Mouse (Mus musculus) layer of hippocampus, postnatal 14 days (tissue): ENCODE results near the gene Colgalt1. TPM values are rescaled to one million over a fixed set of nuclear protein-coding genes. Genes with fewer than 3 reads are reported as not detected.

Source experiments
- DNase-seq, 2 experiments: peaks; one replicate each; pipeline ENCODE4 v3.0.0; 2021 to 2022; ENCODE audit warnings: low spot score in 2 of 2, mixed read lengths in 1 of 2
- long read RNA-seq, 2 experiments: library from polyadenylated mRNA; stranded (forward); transcript quantifications; one replicate each; pipeline ENCODE4 v2.0.0; 2021
- total RNA-seq, 2 experiments: library from RNA; stranded (reverse); gene quantifications; 2 replicates each; pipeline ENCODE4 v1.2.3; 2021

Colgalt1 gene
- 10 to 100 TPM; 58.4 to 62.9 TPM for total RNA-seq
- long read RNA-seq, experiment 1, transcript Colgalt1-201 (12 exons, 3,207 nt), result major isoform, 32 of 85 reads
- long read RNA-seq, experiment 1, partial matches to known transcripts, result 8 of 85 reads
- long read RNA-seq, experiment 1, other reads (novel, unspliced or antisense), result 45 of 85 reads
- long read RNA-seq, experiment 2, transcript Colgalt1-201 (12 exons, 3,207 nt), result major isoform, 44 of 106 reads
- long read RNA-seq, experiment 2, partial matches to known transcripts, result 13 of 106 reads
- long read RNA-seq, experiment 2, other reads (novel, unspliced or antisense), result 49 of 106 reads

DNA sequence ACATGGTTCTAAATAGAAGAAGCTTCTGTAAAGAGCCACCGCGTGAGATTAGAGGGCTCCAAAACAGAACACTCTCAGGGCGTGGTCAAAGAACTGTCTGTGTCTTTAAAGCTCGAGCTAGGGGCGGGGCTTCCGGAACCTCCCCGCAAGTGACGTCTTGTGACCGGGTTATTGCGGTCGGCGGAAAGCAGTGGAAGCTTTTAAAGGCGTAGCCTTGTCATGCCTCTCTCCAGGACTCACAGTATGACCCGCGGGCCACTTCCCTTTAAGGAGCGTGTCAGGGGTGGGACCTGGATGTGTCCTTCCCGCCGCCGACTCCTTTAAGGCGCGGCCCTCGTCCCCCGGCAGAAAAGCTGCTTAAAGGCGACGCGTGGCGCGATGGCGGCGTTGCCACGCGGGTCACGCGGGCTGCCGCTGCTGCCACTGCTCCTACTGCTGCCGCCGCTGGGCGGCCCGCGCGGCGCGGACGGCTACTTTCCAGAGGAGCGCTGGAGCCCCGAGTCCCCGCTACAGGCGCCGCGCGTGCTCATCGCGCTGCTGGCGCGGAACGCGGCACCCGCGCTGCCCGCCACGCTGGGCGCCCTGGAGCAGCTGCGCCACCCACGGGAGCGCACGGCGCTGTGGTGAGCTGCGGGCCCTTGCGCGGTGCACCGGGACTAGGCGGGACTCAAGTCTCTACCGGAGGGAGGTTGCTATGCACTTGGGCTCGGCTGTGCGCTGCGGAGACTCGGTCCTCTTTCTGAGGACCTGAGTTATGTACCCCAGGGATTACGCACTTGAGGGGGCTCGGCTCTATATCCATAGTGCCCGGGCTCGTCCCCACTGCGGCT, at the start of gene Colgalt1:
Gene Colgalt1 (plus strand): TSS at position 177 of the 830 bp plus-strand sequence.
- peak; percentile 95 to 98 for DNase-seq

- DNase-seq, result peak; percentile 55 to 58
Observed at GRCm38 (mm10) chr8:71561401-71561800, 49.4 kb upstream of the Colgalt1 start.

DNA sequence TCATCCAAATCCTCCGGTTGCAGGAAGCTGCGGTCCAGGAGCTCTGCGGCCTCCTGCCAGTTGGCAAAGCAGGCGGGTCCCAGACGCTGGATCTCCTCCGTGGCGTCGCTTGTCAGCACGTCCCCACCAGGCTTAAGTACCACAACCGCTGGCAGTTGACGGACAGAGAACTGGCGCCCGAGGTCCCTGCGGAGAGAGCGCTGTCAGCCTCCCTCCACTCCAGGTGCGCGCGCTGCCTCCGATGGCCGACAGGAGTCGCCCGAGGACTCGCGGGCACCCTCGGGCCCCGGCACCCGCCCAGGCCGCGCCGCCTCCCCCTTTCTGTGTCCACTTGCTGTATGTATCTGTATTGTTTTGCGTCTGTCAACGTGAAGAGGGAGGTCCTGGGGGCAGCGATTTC, 48.0 kb upstream of the Colgalt1 start:
- DNase-seq, result peak; percentile 55 to 71

DNA sequence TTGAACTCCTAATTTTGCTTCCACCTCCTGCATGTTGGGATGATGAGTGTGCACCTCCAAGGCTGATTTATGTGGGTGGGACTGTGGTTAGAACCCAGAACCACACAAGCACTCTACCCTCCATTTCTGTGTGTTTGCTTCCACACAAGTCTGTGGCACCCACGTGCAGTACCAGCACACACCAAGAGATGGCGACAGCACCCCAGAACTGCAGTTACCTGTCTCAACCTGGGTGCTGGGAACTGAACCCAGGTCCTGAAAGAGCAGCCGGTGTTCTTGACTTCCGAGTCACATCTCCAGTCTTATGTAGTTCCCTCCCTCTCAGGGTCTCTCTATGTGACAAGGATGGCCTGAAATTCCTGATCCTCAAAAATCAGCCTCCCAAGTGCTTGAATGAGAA, 46.8 kb upstream of the Colgalt1 start:
- no peak for DNase-seq

GRCm38 (mm10) chr8:71566501-71566900, 44.3 kb upstream of the Colgalt1 start, which contains the start of gene Nxnl1:
TSS of gene Nxnl1 (minus strand) at chr8:71566601.
- DNase-seq, result no peak

- DNase-seq, result no peak
Observed at GRCm38 (mm10) chr8:71567587-71567986, 43.2 kb upstream of the Colgalt1 start.

DNA sequence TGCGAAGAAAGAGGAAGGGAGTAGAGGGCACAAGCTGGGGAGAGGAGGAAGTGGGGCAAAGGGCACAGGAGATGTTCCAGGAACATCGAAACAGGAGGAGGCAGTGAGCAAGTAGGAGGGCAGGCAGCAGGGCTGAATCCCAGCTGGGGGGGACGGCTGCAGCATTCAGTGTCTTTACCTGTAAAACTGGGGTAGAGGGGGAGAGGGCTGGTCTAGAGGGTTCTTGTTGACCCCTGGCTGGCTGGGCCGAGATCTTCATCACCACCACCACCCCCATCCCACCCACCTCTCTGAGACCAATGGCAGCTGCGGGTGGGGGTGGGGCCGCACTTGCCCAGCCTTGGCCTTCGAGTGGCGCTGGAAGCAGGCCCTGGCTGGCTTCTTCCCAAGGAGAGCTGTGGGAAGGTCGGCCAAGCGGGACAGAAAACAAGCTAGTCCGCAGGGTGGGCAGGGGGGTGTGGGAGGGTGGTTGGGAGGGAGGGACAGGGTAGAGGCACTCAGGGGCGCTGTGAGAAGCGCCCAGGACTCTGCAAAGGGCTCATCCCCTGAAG, 42.3 kb upstream of the Colgalt1 start, which contains the start of gene Slc27a1:
Gene Slc27a1 (plus strand): TSS at position 496 of the 551 bp plus-strand sequence.
- peak; percentile 68 to 85 for DNase-seq

DNA sequence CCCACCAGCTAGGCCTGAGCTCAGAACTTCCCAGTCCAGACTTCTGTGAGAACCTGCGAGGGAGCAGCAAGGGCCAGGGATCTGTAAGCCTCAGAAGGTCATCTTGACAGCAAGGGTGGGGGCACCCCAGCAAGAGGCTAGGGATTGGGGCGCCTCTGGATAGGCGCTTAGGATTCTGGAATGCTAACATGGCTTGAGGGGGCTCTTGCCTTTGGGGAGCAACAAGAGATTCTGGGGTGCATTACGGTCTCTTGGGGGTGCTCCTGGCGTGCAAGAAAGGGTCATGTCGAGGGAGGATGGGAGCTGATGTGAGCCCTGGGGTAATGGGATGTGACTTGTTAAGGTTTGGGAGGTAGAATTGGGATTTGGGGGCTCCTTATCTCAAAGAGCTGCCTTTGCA, 41.9 kb upstream of the Colgalt1 start:
- DNase-seq, result peak in 1 of 2 experiments; percentile 31

DNA sequence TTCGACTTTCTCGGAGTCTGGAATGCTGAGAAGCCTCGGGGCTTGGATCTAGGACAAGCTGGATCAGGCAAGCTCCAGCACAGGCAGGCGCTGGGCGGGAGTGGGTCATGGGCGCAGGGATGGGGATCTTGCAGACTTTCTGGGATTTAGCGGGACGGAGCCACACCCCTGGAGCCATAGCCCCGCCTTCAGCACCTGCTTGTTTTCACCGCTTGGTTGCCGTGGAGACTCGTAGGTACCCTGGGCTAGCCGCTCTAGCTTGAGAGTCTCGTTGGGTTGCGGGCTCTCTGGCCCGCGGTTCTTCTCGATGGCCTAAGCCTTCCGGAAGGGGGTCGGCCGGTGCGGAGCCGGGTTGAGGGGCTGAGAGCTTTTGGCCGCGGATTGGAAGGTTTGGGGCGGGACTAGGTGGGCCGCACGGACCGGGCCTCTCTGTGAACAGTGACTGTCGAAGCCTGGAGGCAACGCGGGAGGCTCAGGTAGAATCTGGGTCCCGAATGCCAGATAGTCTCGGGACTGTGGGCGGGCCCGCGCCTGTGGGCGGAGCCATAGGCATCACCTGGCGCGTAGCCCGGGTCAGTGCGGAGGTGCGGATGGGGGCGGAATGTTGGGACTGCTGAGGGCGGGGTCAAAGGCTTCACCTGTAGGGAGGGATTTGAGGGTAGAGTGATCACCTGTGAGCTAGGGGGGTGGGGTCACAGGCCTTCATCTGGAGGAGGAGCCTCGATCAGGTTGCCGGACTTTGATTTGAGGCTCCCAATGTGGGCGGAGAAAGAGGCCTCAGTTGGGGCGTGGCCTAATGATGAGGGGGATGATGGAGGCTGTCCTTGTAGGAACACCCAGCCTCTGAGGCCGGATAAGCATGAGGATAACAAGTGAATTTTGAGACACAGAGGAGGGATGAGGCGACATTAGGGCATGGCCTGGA, 41.2 kb upstream of the Colgalt1 start:
- peak; percentile 85 to 93 for DNase-seq

DNA sequence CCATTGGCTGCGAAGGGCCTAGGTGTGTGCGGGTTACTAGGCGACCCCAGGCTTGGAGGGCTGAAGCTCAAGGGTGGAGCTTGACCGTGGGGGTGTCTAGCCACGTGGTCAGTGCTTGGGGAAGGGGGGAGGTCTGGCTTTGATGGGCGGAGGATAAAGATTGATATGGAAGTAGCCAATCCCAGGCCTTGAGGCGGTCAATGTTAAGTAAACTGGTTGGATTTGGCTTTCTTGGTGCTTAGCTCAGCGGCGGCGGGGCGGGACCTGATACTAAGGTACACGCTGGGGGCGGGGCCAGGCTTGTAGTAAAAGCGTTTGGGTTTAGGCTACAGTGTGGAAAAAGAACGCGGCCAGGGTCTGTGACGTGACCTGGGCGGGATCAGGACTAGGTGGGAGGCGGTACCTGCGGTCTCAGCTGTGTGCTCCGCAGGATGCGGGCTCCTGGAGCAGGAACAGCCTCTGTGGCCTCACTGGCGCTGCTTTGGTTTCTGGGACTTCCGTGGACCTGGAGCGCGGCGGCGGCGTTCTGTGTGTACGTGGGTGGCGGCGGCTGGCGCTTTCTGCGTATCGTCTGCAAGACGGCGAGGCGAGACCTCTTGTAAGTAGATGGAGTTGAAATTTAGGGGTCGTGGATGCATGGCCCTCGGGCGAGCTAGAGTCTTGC, 40.4 kb upstream of the Colgalt1 start:
- peak; percentile 94 to 97 for DNase-seq

DNA sequence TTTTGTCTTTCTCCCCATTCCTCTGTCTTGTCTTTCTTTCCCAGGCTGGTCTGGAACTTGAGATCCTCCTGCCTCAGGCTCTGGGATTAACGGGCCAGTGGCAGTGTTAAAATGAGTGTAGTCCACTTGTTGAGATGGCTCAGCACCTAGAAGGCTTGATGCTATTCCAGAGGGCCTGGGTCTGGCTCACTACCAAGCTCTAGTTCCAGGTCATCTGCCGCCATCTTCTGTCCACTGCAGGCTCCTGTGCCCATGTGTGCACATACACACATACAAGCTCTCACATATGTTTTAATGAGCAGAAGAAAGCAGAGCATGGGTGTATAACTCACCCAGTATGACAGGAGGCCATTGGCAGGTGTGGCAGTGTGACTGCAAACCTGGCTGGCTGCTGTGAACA, 38.7 kb upstream of the Colgalt1 start:
- DNase-seq, result no peak

DNA sequence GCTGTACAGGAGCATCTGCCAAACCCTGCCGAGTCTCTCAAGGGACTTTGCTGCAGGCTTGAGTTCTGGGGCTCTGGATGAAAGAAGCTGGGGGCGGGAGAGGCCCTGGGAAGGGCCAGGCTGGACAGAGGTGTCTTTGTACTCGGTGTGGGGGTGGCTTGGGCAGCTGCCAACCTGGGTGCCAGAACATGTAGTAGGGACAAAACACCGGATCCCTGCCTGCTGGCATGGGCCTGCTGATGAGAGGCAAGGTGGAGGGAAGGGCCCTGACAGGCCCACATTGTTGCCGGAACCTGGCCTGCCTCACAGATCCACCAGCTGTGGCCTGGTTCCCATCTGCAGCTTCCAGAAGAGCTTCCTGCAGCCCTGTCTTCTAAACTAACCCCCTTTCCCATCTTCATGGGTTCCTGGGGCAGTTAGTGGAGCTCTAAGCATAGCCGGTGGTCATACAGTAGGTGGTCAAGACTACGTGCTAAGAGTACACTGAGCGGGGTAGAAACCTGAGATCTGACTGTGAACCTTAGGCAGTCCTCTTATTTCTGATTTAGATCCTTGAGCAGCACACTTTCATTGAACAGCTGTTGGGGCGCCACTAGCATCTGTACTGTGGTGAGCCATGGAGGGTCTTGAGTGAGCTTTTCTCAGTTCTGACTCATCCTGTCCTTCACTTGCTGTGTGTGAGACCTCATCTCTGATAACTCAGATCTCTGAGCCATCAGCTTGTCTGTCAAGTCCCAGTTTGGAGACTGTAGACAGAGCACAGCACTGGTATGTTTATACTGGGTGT, 37.8 kb upstream of the Colgalt1 start:
- peak; percentile 84 to 92 for DNase-seq

DNA sequence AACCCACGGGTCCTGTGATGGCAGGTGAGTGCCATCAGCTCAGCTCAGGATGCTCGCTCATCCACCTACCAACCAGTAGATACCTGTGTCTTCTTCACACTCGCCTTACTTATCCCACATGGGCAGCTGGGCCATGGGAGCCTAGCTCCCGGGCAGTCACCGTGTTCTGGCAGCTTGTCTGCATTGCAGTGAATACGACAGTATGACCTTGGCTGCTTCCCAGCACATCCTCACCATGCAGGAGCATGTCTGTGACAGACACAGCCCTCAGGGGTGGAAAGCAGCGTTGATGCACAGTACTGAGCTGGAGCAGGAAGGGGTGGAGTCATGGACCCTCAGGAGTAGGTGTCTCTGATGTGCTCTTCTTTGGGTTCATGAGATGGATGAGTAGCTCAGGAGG, 36.4 kb upstream of the Colgalt1 start:
- no peak for DNase-seq

- DNase-seq, result no peak
Observed at GRCm38 (mm10) chr8:71575020-71575419, 35.8 kb upstream of the Colgalt1 start.

GRCm38 (mm10) chr8:71577856-71578387, 32.9 kb upstream of the Colgalt1 start:
- DNase-seq, result no peak

- DNase-seq, result no peak
Observed at GRCm38 (mm10) chr8:71579009-71579408, 31.8 kb upstream of the Colgalt1 start.

DNA sequence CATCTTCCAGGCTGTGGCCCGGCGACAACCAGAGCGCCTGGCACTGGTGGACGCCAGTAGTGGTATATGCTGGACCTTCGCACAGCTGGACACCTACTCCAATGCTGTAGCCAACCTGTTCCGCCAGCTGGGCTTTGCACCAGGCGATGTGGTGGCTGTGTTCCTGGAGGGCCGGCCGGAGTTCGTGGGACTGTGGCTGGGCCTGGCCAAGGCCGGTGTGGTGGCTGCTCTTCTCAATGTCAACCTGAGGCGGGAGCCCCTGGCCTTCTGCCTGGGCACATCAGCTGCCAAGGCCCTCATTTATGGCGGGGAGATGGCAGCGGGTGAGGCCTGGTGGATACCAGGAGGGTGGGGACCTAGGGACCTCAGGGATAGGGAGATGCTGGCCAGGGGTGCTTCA, 31.3 kb upstream of the Colgalt1 start:
- no peak for DNase-seq

- no peak for DNase-seq
Observed at GRCm38 (mm10) chr8:71580201-71580600, 30.6 kb upstream of the Colgalt1 start.

DNA sequence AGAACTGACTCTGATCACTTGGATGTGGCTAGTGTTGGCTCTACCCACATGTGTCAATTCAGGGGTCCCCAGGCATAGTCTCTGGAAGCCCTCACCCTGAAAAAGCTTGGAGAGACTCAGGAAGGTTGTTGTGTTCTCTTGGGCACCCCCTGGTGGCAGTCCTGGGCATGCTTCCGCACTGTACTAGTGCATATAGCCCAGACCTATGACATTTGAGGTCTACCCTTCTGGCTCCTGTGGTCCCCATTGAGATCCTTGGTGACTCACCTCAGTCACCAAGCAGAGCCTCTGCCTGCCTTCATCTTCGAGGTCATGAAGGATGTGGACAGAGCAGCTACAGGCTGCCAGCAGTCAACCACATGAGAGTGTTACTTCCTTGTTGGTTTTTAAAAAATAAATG, 23.9 kb upstream of the Colgalt1 start:
- peak in 1 of 2 experiments; percentile 50 for DNase-seq
